Mouse (Mus musculus) kidney, postnatal 0 days (tissue): ENCODE results near the gene Gm6169. TPM values are rescaled to one million over a fixed set of nuclear protein-coding genes. Genes with fewer than 3 reads are reported as not detected.

ENCODE experiments used
- ATAC-seq: fragments of 200-750 bp; cut with Nextera tagmentation; replicated peaks from 2 replicates; pipeline ENCODE4 v1.8.0; 2017; ENCODE audit warnings: low read depth, moderate number of reproducible peaks, moderate TSS enrichment, moderate library complexity; ENCODE audit not compliant: low FRiP score
- DNase-seq: peaks from one replicate; pipeline ENCODE4 v3.0.0-alpha.2; 2016; ENCODE audit warnings: low spot score
- H3K27ac ChIP-seq: fragments of 300-500 bp; sonication (generic); 2 replicates; pipeline ENCODE4 v1.5.1; 2014; ENCODE audit warnings: mild to moderate bottlenecking
- H3K27me3 ChIP-seq: fragments of 300-500 bp; sonication (generic); 2 replicates; pipeline ENCODE4 v1.6.1; 2014; ENCODE audit warnings: low read length, mixed read lengths; ENCODE audit not compliant: insufficient read depth
- H3K36me3 ChIP-seq: fragments of 300-500 bp; sonication (generic); 2 replicates; pipeline ENCODE4 v1.6.1; 2014; ENCODE audit warnings: low read length, mixed read lengths; ENCODE audit not compliant: insufficient read depth
- H3K4me1 ChIP-seq: fragments of 300-500 bp; sonication (generic); replicated peaks from 2 replicates; pipeline ENCODE4 v1.6.1; 2014; ENCODE audit warnings: antibody characterized with exemption, low read length, mixed read lengths; ENCODE audit not compliant: insufficient read depth
- H3K4me2 ChIP-seq: fragments of 300-500 bp; sonication (generic); 2 replicates; pipeline ENCODE4 v1.6.1; 2014; ENCODE audit warnings: mild to moderate bottlenecking, low read length, moderate library complexity, mixed read lengths
- H3K4me3 ChIP-seq: fragments of 300-500 bp; sonication (generic); replicated peaks from 2 replicates; pipeline ENCODE4 v1.5.1; 2014; ENCODE audit warnings: low read depth, low read length
- H3K9ac ChIP-seq: fragments of 300-500 bp; sonication (generic); 2 replicates; pipeline ENCODE4 v1.6.1; 2014; ENCODE audit warnings: low read depth, low read length
- H3K9me3 ChIP-seq: fragments of 300-500 bp; sonication (generic); replicated peaks from 2 replicates; pipeline ENCODE4 v1.6.1; 2016; ENCODE audit warnings: low read length, inconsistent platforms, mixed read lengths
- CTCF ChIP-seq: IDR thresholded peaks from 2 replicates; pipeline ENCODE4 v1.5.1; 2016; ENCODE audit warnings: antibody characterized with exemption, low read depth, mild to moderate bottlenecking, moderate library complexity
- WGBS: fragments of 180-500 bp; shearing (Covaris S2); extraction: QIAGEN DNeasy Blood & Tissue Kit; methylation state at CpG from one replicate; pipeline ENCODE4 v1.1.7; 2014; 5-methylcytosine and 5-hydroxymethylcytosine counted together
- polyA plus RNA-seq: library from polyadenylated mRNA; unstranded; fragments of >200 nt; fragmentation: Nextera tagmentation; extraction: Ambion mirVana; gene quantifications from 2 replicates; pipeline ENCODE4 v1.2.1, GENCODE M21; 2015

Gene Gm6169
- polyA plus RNA-seq, 1 experiment from 2014 or later, result 4.1 TPM

DNA sequence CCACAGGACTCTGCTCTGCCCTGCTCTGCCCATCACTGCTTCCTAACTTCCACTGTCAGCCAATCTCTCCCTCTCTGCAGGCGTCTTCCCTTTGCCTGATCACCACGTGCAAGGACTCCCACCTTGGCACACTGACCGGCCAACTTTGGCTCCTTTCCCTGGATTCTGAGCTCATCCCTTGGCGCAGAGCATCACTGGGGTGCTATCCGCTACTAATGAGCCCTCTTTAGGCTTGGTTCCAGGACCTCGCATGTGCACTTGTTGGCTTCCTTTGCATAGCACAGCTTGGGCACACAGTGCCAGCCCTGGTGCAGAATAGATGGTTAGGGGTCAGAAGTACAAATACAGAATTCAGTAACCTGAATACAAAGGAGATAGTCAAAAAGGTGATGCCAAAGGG, 47.9 kb downstream of the Gm6169 start:
- DNase-seq (no peak), ATAC-seq (no peak)
- no peaks in the 10 kb centered on the region for H3K9me3 ChIP-seq
- WGBS, result 79% methylated on average over 6 of the region's 6 CpGs
- H3K27ac ChIP-seq, result no peak overlapping the region
- H3K4me3 ChIP-seq, result no peak overlapping the region
- no peak overlapping the region for H3K4me2 ChIP-seq
- TF ChIP-seq CTCF, result no peak
- H3K36me3 ChIP-seq, result no peaks in the 10 kb centered on the region
- no peak overlapping the region for H3K9ac ChIP-seq
- no peaks in the 10 kb centered on the region for H3K27me3 ChIP-seq
- H3K4me1 ChIP-seq, result no peaks in the 10 kb centered on the region

Other genes starting within 250 kb of the Gm6169 start
- 1.3 and 1.7 TPM in 2 replicates for gene Gcnt4, start 174.5 kb downstream of the Gm6169 start, polyA plus RNA-seq
- gene 1700029F12Rik, start 64.9 kb downstream of the Gm6169 start, polyA plus RNA-seq, result not detected in 2 replicates
- gene Fam169a, start 32.0 kb downstream of the Gm6169 start, polyA plus RNA-seq, result 1.8 TPM in 2 replicates
- 20.4 and 26.2 TPM in 2 replicates for gene Gfm2, start 38.7 kb upstream of the Gm6169 start, polyA plus RNA-seq
- gene Nsa2, start 38.7 kb upstream of the Gm6169 start, polyA plus RNA-seq, result 65.8 and 71.0 TPM in 2 replicates
- gene Hexb, start 99.1 kb upstream of the Gm6169 start, polyA plus RNA-seq, result 59.0 and 63.1 TPM in 2 replicates
- 8.1 and 9.2 TPM in 2 replicates for gene Enc1, start 141.9 kb upstream of the Gm6169 start, polyA plus RNA-seq